Mouse (Mus musculus) T-helper 1 cell (primary cell): ENCODE measurements around the gene Noc2l.

Experiments
- in situ Hi-C: fragments of 300-600 bp; cut with MboI, MseI; formaldehyde crosslinking; loops from one replicate; pipeline ENCODE4 v1.15.1; 2025; ENCODE audit warnings: high pct_unique_total_duplicates

Noc2l gene

DNA sequence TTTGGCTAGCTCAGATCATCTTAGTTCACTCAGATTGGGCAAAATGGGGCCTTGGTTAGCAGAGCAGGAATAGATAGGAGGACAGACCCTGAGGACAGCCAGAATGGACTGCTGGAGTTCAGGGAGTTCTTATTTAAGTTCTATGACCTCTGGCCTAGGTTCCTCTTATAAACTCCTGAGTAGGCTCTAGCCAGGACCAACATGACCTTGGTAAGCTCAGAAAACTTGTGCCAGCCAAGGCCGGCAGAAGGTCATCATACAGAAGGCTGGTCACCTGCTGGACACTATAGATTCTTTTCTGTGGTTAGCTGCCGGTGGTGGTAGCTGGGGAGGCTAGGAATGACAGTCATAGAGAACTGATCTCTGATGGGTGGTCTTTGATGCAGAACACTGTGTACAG is 19.6 kb upstream of the Noc2l start:
- in situ Hi-C loops: no loop called here

GRCm38 (mm10) chr4:156217022-156217669 is 18.7 kb upstream of the Noc2l start:
- in situ Hi-C loops: no loop called here

GRCm38 (mm10) chr4:156217838-156218237 is 18.0 kb upstream of the Noc2l start:
- in situ Hi-C loops: no loop called here

GRCm38 (mm10) chr4:156219936-156220335 is 15.9 kb upstream of the Noc2l start:
- in situ Hi-C loops: no loop called here

DNA sequence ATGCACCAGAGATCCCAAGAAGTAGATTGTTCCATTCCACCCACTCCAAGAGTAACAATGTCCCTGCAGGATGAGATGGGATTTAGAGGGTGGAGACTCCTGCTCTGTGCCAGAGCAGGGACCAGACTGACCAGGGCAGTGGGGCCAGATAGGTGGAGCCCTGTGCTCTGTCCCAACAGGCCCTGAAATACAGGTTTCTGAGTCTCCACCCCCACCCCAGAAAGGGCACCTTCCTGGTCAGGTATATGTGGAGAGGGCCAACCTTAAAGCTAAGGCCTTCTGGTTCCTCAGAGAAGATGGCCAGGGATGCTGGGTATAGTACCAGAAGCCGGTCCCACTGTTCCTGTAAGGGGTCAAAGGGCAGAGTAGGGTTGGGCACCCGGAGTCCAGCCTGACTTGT is 11.5 kb upstream of the Noc2l start:
- in situ Hi-C loops: no loop called here

- in situ Hi-C loops: no loop called here
These were observed 7.9 kb upstream of the Noc2l start for GRCm38 (mm10) chr4:156227752-156228392.

DNA sequence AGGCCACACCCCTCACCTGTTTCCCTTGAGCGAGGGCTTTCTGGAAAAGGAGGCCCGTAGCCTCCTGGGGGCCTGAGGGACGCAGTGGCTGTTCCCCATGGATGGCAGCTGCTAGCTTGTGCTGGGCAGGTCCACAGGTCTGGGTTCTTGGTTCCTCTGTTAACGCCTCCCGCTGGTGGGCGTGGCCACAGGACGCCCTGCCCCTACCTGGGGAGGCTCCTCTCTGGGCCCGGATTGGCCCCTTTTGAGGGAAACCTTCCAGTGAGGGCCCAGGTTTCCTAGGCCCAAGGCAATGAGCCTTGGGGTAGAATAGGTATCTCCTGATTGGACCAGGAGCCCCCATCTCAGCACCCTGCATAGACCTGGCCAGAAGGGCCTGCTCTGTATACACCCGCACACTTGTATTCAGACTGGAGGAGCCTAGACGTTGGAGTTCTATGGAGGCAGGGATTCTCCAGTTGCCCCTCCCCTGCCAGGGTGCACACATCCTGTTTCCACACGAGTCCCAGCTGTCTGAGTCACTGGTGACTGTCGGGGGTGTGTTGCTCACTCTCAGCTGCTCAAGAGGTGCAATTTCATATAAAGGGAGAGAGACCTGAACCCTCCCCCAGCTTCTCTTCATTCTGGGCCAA is 7.3 kb upstream of the Noc2l start:
- in situ Hi-C loops: no loop called here

GRCm38 (mm10) chr4:156234021-156234501 is 1.7 kb upstream of the Noc2l start:
- in situ Hi-C loops: no loop called here

DNA sequence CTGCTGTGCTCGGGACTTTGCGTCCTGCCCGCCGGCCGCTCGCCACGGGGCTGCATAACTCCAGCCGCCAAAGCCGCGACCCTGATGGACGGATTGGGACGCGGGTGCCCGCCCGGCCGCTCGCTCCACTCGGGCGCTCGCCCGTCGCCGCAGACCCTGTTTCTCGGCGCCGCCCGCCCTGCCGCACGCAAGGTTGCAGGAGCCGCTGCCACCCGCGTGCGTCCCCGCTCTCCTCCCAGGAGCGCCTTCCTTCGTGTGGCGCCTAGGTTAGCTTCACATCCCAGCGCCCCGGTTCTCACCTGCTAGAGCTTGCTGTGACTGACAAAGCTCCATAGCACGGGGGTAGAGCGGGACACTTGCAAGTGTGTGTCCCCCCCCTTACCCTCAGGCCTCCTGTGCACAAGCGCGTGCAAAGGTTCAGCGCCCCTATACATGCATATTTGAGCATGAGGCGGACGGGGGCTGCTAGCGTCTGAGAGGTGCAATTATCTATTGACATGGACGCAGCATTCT is 1.1 kb upstream of the Noc2l start, which contains the start of gene Plekhn1:
Gene Plekhn1, minus strand, starts transcription at position 157 of the 513 bp plus-strand sequence.
- in situ Hi-C loops: no loop called here

DNA sequence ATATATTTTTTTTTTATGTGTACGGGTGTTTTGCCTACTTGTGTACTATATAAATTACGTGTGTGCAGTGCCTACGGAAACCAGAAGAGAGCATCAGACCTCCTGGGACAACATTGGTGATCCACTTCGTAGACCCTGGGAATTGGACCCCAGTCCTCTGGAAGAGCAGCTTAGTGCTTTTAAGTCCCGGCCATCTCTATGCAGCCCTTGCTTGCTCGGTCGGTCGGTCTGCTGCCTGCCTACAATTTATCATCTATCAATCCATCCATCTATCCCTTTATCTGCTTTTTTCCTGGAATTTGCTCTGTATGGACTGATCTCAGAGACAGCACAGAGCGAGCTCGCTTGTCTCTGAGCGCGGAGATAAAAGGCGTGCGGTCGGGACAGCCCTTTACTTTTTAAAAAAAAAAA is 445 bp upstream of the Noc2l start:
- in situ Hi-C loops: no loop called here

DNA sequence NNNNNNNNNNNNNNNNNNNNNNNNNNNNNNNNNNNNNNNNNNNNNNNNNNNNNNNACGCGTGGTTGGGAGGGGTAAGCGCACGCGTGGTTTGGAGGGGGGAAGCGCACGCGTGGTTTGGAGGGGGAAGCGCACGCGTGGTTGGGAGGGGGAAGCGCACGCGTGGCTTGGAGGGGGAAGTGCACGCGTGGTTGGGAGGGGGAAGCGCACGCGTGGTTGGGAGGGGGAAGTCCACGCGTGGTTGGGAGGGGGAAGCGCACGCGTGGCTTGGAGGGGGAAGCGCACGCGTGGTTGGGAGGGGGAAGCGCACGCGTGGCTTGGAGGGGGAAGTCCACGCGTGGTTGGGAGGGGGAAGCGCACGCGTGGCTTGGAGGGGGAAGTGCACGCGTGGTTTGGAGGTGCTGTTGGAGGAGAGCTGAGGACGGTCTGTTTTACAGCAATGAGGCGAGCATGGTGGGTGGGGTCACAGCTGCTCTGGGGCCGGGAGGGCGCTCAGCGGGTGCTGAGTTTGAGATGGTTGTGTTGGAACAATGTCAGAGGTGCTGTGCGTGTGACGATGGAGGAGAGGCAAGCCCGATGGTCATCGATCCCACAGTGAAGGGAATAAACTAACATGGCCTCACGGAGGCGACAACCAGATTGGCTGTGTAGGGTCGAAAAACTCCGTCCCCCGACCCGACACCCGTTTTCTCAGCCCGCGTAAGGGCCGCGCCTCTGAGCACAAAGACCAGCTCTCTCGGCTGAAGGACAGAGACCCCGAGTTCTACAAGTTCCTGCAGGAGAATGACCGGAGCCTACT is 1.0 kb downstream of the Noc2l start:
- in situ Hi-C loops: no loop called here

- in situ Hi-C loops: loop anchor here (5.0 kb wide), 1 partner anchor 63 kb away; no protein-coding TSS in a partner anchor
These were observed 13.8 kb downstream of the Noc2l start for GRCm38 (mm10) chr4:156249567-156249966.

DNA sequence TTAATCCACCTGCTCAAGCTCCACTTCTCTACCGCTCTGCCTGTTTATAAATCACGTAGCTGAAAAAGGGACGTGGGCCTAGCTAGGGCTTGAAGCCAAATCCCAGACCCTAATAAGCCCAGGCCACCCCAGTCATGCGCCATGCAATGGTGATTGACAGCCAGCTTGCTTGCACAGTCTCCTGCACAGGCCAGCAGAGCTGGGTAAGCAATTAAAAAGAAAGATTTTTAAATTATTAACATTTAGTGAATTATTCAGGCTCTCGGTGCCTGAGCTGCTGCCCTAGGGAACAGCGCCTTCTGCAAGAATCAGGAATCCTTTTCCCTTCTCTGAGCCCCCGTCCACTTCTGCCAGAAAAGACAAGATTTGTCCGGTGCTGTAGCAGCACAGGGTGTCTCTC is 15.3 kb downstream of the Noc2l start:
- in situ Hi-C loops: no loop called here

GRCm38 (mm10) chr4:156252140-156252539 is 16.3 kb downstream of the Noc2l start:
- in situ Hi-C loops: no loop called here

GRCm38 (mm10) chr4:156252619-156253018 is 16.8 kb downstream of the Noc2l start:
- in situ Hi-C loops: no loop called here

- in situ Hi-C loops: no loop called here
These were observed 17.2 kb downstream of the Noc2l start for GRCm38 (mm10) chr4:156253043-156253442.

DNA sequence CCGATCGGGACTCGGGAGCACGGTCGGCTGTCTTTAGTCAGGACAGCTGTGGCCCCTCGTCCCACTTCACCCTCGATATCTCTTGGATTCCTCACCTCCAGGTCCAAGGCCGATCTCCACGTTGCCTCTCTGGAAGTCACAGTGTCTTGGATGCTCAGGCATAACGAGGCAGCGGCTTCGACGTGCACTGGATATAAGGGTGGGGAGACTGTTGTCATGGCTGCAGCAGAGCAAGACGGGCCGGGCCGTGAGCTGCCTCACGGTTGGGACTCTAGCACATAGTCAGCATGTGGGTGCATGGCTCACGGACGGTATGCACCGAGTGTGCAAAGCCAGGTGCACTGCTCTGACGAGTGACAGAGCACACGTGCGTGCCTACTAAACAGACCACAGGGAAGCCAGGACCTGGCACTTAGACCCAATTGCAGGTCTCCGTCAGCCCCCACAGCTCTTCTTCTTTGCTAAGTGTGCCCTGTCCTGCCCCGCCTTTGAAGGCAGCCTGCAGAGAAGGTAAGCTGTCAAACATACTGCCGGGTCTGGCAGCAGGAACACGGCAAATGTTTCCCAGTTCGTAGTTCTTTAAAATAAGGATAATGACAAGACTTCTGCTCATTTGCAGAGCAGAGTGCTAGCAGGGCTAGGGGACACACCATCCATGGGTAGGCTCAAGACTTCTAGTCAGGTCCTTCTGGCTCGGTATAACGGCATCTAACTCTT is 18.7 kb downstream of the Noc2l start:
- in situ Hi-C loops: no loop called here

DNA sequence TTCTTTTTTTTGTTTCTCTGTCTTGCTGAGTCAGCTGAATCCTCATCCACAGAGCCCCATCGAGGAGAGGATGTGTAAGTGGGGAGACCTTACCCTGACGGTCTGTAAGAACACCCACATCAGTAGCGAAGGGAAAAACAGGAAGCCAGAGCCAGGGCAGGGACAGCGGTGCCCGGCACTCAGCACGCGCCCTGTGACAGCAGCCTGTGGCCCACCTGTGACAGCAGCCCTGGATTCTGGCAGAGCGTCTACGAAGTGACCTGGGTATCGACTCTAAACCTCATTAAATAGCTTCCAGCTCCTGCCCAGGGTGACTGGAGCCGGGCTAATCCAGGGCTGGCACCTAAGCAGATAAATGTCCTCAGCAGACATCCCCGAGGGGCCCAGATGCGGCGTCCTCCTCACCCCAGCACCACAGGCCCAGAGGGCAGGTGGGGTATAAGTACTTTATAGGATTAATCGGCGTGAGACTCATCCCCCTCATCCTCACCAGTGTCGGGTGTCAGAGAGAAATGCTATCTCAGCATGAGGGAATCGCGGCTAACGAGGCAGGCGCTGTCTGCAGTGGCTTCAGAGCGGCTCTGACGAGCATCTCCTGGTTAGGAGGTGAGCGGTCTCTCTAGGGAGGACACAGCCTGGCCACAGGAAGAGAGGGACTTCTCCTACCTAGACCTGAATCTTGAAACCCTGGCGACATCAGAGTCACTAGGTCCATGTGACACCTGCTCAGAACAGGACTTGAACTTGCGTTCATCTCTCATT is 19.4 kb downstream of the Noc2l start, which contains the start of gene Samd11:
Gene Samd11, minus strand, starts transcription at position 580 of the 762 bp plus-strand sequence.
- in situ Hi-C loops: no loop called here
